Mouse (Mus musculus) spleen, embryonic (tissue): ENCODE results near the gene Gjb4.

Source experiments
- CTCF ChIA-PET: fragments of 350-600 bp; sonication (Branson Sonifier 250); formaldehyde crosslinking; loops from one replicate; lab custom pipeline; 2022; lab: Charles Lee

Gene Gjb4

GRCm38 (mm10) chr4:127311561-127311960 is 42.3 kb downstream of the Gjb4 start:
- CTCF ChIA-PET = no interaction called here

GRCm38 (mm10) chr4:127306915-127307314 is 47.0 kb downstream of the Gjb4 start:
- CTCF ChIA-PET = no interaction called here

- CTCF ChIA-PET = no interaction called here
Observed at GRCm38 (mm10) chr4:127303796-127304195, 50.1 kb downstream of the Gjb4 start.
